Mouse (Mus musculus) T-helper 1 cell (primary cell): ENCODE data around the gene Farp2.
"Not testable (repeated sequence)": the region's sequence is repeated elsewhere in the genome, so short reads cannot be mapped to it uniquely, and the experiment has no call there.

ENCODE experiments used
- in situ Hi-C: fragments of 300-600 bp; cut with MboI, MseI; formaldehyde crosslinking; loops from one replicate; pipeline ENCODE4 v1.15.1; 2025; ENCODE audit warnings: high pct_unique_total_duplicates

Farp2 gene

GRCm38 (mm10) chr1:93634481-93634891, 122.6 kb downstream of the Farp2 start:
- in situ Hi-C loops, result no loop called here

DNA sequence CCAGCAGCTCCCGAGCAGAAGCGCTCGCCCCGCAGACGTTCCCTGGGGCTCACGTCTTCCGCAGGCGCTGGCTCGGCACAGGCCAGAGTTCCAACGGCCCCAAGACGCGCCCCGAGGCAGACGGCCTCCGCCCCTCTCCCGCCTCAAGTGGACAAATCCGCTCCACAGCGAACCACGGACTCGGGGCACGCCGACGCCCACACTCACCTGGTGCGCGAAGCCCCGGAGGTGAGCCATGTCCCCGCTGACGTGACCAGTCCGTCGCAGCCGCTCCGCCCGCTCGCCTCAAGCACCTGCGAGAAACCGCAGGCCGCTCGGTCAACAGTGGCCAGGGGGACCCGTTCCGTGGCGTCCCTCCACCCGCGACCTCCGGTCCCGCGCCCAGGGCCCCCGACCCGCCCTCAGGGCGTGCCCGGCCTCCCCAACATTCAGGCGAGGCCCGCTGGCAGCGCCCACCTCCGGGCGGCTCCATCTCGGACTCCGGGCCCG, 123.3 kb downstream of the Farp2 start:
- in situ Hi-C loops, result no loop called here

DNA sequence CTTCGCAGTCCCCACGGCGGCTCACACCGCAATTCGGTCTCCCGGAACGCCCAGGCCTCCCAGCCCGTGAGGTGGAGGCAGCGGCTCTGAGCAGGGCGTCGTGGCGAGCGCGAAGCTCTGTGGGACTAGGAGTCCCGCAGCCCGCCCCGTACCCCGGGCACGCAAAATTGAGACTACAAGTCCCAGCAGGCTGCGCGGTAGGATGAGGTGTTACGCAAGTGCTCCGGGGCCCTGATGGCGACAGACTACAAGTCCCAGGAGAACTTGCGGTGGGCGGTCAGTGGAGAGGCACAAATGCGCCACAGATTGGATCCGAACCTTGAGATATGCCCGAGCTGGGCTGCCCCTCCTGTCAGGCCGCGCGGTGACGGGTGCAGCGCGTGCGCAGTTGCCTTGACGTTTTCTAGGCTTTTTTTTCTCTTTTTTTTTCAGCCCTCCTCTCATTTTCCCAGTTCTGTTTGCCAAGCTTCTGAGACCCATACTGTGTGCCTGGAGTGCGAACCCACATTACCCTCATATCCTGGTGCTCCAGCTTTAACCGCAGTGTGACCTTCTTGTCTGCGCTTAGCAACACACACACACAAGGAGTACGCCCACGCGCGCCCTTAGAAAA, 123.8 kb downstream of the Farp2 start:
- in situ Hi-C loops, result no loop called here

GRCm38 (mm10) chr1:93636211-93636897, 124.5 kb downstream of the Farp2 start:
- in situ Hi-C loops, result no loop called here

GRCm38 (mm10) chr1:93641978-93642377, 130.1 kb downstream of the Farp2 start:
- in situ Hi-C loops, result no loop called here

DNA sequence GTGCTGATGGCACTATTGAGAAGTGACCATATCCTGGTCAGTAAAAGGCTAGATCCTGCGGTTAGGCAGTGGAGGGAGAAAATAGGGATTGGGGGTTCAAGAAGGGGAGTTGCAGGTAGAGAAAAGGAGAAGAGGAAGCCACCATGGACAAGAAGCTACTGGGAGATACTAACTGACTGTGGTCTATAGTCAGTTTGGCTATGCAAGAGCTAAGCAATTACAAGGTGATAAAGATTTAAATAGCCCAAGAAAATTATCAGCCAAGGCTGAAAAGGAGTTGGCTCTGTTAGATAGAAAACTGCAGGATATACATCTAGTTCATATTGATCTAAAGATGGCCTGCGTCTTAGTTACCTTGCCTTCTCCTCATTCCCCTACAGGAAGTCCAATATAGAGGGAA, 130.8 kb downstream of the Farp2 start:
- in situ Hi-C loops, result no loop called here

GRCm38 (mm10) chr1:93649604-93650172, 137.8 kb downstream of the Farp2 start:
- in situ Hi-C loops, result no loop called here

GRCm38 (mm10) chr1:93654275-93654674, 142.4 kb downstream of the Farp2 start:
- in situ Hi-C loops, result no loop called here

GRCm38 (mm10) chr1:93654798-93655197, 142.9 kb downstream of the Farp2 start:
- in situ Hi-C loops, result no loop called here

- in situ Hi-C loops, result no loop called here
These were observed 144.6 kb downstream of the Farp2 start for GRCm38 (mm10) chr1:93656325-93657024.

- in situ Hi-C loops, result no loop called here
These were observed 145.1 kb downstream of the Farp2 start for GRCm38 (mm10) chr1:93657025-93657360.

GRCm38 (mm10) chr1:93658559-93658958, 146.7 kb downstream of the Farp2 start, which contains the start of gene Stk25:
Stk25 (minus strand) TSS chr1:93658659.
- in situ Hi-C loops, result not testable (repeated sequence)

DNA sequence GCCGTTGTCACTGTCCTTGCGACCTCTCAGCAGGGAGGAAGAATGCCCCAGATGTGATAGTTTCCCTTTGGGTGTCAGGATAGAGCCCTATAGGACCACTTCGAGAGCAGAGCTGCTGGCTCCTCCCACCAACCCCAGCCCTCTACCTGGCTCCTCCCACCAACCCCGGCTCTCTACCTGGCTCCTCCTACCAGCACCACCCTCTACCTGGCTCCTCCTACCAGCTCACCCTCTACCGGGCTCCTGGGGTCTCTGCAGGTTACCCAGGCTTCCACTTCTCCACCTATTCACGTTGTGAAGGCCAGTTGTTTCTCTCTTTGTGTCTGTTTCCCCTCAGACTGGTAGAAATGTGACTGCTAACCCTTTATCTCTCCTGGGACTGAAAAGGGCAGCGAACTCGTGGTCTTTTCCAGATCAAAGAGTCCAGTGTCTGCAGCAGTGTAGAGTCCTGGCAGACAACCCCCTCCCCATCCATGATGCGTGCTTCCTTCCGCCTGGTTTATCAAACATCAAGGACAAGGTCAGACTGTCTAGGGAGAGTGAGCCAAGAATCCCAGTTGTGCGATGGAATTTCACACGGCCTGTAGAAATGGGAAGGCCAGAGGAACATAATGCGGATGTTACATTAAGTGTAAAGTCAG, 156.0 kb downstream of the Farp2 start:
- in situ Hi-C loops, result no loop called here

DNA sequence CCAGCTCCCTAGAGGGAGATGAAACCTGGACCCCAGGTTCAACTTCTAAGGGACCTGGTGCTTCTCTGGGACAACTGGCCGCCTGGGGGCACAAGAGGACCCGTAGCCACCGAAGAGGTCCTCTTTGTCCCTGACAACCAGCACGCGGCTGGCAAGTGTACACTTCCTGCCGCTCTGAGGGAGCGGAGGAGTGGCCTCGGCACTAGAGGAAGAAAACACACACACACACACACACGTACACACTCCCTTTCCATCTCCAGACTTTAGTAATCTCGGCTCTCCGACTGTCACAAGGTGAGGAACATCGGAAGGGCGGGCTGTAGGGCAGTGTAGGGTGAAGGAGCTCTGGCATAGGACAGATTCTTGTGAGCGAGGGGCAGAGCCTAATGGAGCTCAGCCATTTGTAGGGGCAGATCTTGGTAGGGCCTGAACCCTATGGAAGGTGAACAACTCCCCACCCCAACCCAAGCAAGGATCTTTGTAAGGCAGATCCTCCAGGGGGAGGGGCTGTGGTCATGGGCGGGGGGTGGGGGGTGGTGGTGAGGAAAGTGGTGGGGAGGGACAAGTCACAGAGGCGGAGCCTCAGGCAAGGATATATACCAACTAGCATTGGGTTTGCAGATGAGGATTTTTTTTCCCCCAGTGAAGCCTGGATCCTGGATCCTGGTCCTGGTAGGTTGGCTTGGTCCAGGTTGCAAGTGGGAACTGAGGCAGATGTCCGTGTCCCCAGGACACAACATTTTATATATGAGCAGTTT, 157.1 kb downstream of the Farp2 start:
- in situ Hi-C loops, result no loop called here

DNA sequence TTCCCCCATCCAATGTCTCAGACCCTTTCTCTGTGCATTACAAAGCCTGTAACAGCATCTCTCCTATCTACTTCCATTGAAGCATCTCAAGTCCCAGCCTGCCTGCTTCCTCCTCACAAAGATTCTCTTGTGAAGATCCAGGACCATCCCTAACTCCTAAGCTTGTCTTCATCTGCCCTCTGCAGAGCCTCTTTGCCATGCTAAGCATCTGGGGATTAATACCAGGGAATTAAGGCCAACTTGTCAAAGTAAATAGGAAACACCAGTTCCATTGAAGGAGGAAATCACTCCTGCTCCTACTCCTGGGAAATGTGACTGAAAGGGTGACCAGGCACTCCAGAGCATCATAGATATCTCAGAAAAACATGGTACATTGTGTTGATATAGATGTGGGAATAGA, 158.1 kb downstream of the Farp2 start:
- in situ Hi-C loops, result no loop called here
